Mouse (Mus musculus): ENCODE data around the gene Pym1. TPM values are rescaled to one million over a fixed set of nuclear protein-coding genes. Genes with fewer than 3 reads are reported as not detected.

Gene Pym1
- total RNA-seq, 2 experiments from 2014 or later, result 18.3 to 22.1 TPM

DNA sequence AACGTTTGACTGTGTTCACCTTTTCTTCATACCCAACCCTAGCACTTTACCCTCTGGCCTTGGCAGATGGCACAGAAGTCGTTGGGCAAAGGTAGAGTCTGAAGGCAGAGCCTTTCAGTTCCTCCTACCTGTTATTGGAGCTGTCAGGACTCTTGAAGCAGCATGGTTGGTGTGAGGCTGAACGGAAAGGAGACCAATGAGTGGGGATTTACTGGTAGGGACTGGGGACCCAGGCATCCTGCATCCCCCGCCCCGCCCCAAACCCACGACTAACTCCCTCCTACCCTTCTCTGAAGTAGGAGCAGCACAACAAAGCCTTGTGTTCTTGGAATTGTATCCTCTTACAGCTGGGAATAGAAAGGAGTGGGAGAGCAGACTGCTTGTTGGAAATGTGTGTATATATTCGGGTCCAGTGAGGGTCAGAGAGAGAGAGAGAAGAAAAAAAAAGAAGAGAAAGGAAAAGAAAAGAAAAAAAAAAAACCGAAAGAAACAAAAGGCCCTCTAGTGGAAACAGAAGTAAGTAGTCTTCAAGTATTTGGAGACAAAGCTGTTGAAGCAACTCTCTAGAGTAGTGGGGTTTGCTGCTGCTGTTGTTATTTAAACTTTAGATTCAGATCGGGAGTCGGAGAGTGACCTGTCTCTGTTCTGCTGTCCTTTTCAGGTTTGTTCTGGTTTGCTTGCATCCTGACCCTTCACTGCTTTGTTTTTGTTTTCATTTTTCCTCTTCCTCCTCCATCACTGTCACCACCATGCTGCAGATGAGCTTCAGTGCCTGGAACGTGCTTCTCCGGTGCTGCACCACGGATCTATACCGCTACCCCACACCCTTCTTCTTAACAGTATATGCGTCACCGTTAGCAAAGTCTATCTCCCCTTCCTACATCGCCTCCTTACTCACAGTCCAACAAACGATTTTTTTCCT lies 2.7 kb upstream of the Pym1 start, which contains the start of gene Dgka:
TSS of gene Dgka (minus strand) at position 176 of the 922 bp plus-strand sequence.
- DNase-seq (ENCODE audit: low spot score in 2 of 2), result peak in 1 of 2 experiments; percentile 21

DNA sequence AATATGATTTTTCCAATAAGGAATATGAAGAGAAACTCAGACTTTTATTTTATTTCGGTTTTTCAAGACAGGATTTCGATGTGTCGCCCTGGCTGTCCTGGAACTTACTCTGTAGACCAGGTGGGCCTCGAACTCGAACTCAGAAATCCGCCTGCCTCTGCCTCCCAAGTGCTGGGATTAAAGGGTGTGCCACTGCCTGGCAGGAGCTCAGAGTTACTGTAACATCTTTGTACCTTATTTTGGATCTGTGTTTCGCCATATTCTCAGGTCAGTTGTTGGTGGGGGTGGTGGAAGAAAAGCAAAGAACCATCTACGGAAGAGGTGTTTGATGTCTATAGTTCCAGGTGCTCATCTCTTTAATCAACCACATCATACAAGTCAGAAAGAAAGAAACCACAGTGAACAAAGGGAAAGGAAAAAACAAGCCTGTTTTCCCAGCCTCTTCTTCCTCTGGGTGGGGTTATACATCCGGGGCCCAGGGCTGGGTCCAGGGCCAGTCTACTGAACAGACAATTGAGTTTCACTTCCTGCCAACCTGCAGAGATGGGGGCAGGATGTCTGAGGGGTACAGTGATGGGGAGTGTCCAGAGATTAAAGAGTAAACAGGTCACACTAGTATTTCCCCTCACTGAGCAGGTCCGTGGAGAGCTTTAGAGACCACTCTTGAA lies 1.6 kb upstream of the Pym1 start:
- DNase-seq (ENCODE audit: low spot score in 2 of 2), result no peak

DNA sequence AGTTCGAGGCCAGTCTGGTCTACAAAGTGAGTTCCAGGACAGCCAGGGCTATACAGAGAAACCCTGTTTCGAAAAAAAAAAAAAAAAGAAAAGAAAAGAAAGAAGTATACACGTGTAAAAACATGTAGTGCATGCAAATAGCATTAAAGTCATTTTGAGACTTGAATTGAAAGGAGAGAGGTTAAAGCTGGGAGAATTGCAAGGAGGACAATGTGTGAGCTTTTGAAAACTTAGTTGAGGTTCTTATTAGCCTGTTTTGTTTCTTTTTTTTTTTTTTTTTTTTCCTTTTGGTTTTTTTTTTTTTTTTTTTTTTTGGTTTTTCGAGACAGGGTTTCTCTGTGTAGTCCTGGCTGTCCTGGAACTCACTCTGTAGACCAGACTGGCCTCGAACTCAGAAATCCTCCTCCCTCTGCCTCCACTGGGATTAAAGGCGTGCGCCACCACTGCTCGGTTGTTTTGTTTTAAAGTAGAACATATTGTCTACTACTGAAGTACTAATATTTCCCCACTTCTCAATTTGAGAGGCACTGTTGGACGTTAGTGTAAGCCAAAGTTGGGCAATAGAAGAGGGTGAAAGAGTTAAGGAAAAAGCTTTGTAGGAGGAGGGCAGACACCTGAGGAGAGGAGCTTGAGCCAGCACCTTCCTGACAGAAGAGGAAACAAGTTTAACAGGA lies 580 bp upstream of the Pym1 start:
- no peak for DNase-seq (ENCODE audit: low spot score in 2 of 2)

DNA sequence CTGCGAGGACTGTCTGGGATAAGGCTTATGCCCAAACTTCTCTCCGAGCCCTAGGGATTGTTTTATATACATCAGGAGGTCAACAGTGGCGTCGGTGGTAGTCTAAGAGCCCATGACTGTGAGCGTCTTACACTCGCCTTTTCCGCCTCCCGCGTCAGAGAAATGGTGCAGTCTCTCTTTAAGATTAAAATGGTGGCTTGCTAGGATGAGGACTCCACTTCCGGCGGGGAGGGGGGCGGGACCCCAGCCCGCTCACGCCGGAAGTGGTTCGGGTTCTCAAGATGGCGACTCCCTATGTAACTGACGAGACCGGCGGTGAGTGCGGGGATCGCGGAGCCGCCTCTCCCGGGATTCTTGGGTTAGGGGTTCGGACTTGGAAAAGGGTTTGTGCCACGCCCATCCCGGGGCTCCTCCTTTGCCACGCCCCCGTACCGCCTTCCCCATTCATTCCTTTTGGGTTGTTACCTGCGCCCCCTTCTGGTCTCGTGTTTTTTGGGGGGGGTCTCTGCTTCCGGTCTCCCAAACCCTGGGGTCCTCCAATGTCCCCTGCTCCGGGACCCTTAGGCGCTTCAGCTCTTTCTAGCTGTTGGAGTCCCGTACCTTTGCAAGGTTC lies 669 bp downstream of the Pym1 start:
- peak; percentile 45 to 75 for DNase-seq (ENCODE audit: low spot score in 2 of 2)

DNA sequence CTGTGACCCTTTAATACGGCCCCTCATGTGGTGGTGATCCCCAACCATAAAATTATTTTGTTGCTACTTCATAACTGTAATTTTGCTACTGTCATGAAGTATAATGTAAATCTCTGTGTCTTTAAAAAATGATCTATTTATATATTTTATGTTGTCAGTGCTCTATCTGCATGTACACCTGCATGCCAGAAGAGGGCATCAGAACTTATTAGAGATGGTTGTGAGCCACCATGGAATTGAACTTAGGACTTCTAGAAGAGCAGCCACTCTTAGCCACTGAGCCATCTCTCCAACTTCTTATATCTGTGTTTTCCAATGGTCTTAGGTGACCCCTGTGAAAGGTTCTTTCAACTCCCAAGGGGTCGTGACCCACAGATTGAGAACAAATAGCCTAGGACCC lies 25.2 kb downstream of the Pym1 start:
- DNase-seq (ENCODE audit: low spot score in 2 of 2), result no peak

DNA sequence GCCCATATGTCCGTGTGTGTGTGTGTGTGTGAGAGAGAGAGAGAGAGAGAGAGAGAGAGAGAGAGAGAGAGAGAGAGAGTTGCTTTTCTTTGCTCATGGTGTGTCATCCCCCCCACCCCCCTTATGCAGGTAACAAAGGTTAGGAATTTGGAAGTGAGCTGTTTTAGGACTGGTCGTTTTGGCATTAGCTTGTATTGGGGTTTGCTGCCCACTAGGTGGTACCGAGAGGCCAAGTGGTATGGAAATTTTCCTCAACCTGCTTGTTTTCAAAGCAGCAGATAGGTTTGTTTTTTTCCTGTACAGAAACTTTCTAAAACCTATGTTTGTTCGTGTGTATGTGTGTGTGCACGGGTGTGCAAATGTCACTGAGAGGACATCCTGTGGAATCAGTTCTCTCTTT lies 26.0 kb downstream of the Pym1 start:
- no peak for DNase-seq (ENCODE audit: low spot score in 2 of 2)

DNA sequence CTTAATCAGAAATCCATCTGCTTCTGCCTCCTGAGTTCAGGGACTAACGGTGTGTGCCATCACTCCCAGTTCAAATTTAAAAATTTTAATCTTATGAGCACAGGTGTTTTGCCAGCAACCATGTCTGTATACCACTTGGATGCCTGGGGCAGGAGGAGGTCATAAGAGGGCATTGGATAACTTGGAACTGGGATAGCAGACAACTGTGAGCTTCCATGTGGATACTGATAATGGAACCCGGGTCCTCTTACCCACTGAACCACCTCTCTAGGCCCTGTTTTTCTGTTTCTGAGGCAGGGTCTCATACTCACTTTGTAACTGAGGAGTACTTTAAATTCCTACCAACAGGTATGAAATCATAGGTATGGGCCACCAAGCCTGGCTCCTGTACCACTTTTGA lies 30.8 kb downstream of the Pym1 start:
- no peak for DNase-seq (ENCODE audit: low spot score in 2 of 2)

DNA sequence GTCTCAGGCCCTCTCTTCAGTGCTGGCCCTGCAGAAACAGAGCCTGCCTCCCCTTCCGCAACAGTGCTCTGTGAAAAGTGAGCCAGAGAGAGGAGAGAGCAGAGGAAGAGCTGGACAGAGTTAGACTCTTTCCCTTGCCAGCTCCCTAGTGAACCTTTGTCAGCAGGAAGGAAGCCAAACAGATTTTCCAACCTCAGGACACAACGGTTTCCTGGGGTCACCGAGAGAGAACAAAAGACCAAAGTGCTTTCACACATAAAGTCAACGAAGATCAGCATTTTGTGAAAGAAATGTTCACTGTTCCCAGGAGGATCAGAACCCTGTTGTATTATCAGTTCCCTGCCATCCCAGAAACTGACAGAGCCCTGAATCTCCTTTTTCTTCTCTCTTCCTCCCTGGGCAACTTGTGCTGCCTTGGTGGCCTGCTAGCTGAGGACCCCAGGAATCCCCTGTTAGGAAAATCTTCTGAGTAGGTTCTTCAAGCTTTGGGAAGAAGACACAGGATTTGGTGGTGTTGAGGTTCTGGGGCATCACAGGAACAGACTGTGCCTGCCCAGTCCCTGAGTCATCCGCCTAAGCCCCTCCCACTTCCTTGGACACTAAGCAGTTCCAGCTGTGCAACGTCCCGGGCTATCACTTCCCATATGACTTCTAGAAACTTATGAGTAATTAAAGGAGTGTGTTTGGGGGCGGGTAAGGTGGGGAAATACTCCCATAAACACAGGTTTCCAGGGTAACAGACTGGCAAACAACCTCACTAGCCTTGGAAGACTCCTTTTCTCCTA lies 31.5 kb downstream of the Pym1 start:
- peak; percentile 46 to 83 for DNase-seq (ENCODE audit: low spot score in 2 of 2)

DNA sequence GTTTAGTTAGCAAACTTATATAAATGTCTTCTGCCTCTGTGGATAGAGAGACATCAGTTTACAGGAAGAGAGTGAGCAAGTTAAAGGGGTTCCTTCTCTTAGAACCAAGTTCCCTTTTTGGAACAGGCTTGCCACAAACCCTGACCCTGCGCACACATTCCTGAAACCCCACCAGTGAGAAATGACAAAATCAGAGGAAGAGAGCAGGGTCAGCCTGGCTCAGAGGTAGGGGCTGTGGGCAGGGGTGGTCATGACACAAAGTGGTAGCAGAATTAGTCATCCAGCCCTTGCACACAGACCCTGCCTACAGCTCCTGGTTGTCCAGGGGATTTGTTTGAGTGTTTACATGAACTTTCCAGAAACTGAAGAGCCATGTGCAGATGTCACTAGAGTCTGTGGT lies 32.5 kb downstream of the Pym1 start:
- DNase-seq (ENCODE audit: low spot score in 2 of 2), result no peak

DNA sequence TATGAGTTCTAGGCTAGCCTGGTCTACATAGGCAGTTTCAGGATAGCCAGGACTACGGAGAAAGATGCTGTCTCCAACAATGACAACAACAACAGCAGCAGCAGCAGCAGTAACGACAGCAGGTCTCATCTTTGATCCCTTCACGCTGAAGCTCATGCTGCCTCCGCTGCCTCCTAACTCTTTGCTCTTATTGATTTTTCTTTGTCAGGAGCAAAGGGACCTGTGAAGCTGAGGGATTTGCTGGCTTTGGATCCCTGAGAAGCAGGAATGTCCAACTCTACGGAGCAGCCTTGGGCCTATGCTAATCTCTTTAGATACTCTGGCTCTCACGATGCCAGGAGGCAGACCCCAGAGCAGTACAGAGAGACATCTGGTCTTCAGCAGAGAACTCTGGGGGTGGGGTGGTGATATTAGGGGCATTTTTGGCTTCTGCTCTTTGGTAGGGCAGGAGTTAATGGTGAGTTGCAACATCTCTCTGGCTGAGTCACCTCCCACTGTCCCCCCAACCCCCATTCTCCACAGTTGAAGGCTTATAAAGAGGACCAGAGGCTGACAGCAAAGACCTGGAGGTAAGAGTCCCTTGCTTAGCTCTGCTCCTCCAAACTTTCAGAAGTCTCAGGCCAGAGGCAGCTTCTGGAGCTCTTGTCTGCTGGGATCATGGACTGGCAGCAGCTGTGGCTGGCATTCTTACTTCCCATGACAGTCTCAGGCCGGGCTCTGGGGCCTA lies 42.9 kb downstream of the Pym1 start, which contains the start of gene Mmp19:
TSS of gene Mmp19 (plus strand) at position 513 of the 727 bp plus-strand sequence.
- no peak for DNase-seq (ENCODE audit: low spot score in 2 of 2)

DNA sequence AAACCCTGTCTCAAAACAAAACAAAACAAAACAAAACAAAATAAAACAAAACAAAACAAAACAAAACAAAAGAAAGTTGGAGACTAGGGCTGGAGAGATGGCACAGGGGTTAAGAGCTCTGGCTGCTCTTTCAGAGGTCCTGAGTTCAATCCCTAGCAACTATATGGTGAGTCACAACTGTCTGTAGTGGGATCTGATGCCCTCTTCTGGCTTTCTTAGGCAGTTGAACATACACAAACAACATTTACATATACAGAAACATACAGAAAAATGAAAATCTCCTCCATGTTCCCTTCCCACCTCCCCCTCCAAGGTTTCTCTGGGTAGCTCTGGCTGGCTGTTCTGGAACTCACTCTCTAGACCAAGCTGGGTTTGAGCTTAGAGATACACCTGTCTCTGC lies 44.4 kb downstream of the Pym1 start:
- DNase-seq (ENCODE audit: low spot score in 2 of 2), result no peak

DNA sequence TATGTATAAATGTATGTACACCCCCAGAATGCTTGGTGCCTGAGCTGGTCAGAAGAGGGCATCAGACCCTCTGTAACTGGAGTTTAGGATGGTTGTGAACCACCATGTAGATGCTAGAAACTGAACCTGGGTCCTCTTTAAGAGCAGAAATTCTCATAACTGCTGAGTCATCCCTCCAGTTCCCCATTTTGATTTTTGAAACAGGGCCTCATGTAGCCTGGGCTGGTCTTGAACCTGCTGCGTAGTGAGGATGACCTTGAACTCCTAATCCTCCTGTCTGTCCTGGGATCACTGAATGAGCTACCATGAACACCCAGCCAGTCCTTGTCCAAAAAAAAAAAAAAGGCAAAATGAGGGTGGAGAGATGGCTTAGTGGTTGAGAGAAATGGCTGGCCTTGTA lies 45.6 kb downstream of the Pym1 start:
- DNase-seq (ENCODE audit: low spot score in 2 of 2), result no peak

DNA sequence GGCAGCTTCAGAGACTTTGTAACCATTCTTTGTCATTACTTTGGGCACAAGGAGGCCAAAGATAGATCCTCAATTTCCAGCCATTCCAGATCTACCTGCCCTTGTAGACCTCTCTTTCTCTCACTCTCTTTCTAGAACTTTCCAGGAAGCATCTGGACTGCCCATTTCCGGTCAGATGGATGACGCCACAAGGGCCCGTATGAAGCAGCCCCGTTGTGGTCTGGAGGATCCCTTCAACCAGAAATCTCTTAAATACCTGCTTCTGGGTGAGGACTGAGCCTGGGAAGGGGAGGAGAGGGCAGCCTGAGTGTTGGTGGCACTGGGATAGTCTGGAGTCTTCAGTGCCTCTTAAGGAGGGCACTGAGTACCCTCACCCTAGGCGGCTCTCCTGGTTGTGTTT lies 46.7 kb downstream of the Pym1 start:
- DNase-seq (ENCODE audit: low spot score in 2 of 2), result no peak

DNA sequence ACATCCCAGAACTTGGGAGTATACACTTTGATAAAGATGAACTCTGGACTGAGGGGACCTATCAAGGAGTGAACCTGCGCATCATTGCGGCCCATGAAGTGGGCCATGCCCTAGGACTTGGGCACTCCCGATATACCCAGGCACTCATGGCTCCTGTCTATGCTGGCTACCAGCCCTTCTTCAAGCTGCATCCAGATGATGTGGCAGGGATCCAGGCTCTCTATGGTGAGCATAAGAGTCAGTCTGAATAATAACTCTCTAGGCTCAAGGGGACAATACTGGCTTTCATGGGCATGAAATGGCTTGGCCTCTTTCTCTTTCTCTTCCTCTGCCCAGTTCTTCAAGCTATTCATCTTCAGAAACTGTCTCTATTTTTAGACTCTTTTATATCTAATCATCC lies 47.9 kb downstream of the Pym1 start:
- no peak for DNase-seq (ENCODE audit: low spot score in 2 of 2)

DNA sequence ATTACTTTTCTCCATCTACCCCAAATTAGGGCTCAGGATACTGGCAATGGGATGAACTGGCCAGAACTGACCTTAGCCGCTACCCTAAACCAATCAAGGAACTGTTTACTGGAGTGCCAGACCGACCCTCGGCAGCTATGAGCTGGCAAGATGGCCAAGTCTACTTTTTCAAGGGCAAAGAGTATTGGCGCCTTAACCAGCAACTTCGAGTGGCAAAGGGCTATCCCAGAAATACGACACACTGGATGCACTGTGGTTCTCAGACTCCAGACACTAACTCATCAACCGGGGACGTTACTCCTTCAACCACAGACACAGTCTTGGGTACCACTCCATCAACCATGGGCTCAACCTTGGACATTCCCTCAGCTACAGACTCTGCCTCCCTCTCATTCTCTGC lies 51.0 kb downstream of the Pym1 start:
- no peak for DNase-seq (ENCODE audit: low spot score in 2 of 2)

DNA sequence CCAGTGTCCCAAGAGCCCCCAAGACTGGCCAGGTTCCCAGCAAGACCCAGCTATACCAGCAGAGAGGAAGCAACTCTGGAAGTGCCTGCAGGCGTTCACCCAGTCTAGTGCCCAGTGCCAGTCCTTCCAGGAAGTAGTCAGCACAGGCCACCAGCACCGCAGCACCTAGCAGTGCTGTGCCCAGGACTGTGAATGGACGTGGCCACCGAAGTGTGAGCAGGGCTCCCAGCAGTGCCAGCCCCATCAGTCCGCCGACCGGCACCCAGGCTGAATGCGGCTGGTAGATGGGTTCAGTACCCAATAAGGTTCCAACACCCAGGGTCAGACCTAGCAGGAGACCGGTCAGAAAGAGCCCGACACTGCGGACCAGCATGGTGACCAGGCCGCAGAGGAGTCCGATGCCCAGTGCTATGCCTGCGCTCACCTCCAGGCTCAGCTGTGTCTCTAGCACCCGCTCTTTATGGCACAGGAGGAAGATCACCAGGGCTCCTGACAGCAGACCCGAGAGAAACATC lies 54.3 kb downstream of the Pym1 start:
- no peak for DNase-seq (ENCODE audit: low spot score in 2 of 2)

DNA sequence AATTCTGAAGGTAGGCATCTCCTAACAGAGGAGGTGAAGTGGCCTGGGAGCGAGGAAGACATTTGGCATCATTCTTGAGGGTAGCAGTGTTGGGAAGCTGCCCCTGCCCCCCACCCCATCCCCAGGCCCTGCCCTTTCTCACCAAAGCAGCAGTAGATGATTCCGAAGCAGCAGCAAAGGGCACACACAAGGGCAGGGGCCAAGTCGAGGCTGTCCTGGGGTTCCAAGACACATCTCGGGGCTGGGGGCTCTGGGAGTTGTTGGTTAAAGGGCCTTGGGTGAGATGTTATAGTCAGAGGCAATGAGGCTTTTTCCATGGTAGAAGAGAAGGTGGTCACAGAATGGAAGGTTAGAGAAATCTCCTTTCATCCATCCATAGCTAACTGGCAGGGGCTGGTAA lies 55.3 kb downstream of the Pym1 start:
- DNase-seq (ENCODE audit: low spot score in 2 of 2), result no peak

DNA sequence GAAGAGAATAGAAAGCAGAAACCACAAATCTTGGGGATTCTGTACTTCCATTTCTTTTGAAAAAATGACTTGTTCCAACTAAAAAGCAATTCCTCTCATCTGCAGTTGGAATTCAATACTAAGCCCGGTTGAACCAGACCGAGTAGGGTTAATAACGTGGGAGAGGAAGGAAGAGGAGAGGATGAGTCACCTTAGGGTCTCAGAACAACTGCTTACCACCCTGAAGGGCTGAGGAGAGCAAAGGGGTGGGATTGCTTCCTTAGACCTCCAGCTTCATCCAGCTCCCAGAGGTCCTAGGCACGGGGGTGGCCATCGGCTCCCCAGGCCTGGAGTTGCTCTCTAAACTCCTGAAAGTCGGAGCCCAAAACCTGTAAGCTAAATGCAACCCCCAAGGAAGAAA lies 55.7 kb downstream of the Pym1 start:
- DNase-seq (ENCODE audit: low spot score in 2 of 2), result no peak

DNA sequence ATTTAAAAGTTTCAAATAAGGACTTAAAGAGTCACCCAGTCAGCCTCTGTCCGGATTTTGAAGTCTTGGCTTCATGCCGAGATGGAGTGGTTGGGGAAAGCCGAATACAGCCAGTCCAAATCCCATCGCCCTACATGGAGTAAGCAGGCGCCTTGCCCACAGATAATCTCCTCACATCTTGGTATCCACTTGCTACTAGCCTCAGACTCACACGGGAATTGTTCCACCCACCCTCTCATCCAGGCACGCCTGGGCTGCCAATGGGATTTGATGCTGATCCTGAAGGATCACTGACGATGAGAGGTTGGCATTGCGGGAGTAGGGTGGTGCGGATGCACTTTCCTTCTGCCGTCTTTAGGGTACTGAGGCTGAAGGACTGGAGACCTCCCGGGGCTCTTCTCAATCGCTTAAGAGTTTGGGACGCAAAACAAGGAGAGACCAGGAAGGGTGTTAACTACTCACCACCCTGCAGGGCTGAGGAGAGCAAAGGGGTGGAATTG lies 56.1 kb downstream of the Pym1 start, which contains the start of gene Dnajc14:
TSS of gene Dnajc14 (plus strand) at position 292 of the 500 bp plus-strand sequence.
- peak in 1 of 2 experiments; percentile 59 for DNase-seq (ENCODE audit: low spot score in 2 of 2)

Data from gastrocnemius, postnatal 4 days (tissue).